Comparison of ENCODE assay signal across 8 mouse cellular contexts in genomic region chr13:23543965-23544786, GRCm38 (mm10). TPM values are rescaled to one million over a fixed set of nuclear protein-coding genes. Genes with fewer than 3 reads are reported as not detected.
DNase-seq lines count a peak whose midpoint lies in the region; ATAC-seq and TF ChIP-seq lines count a peak whose summit lies in the region.

Hist1h3f (plus strand) TSS chr13:23544052.

- H3K9ac ChIP-seq in lung, embryonic 15.5 days, result peak within 1 kb of the TSS; percentile 58

- TF ChIP-seq CTCF in cerebellum, adult 2 months (IDR thresholded peaks at IDR 0.05; ENCODE audit: borderline replicate concordance, insufficient read depth, low read depth, low read length), result no peak

- H3K4me1 ChIP-seq in cerebellum, adult 2 months (ENCODE audit: control insufficient read depth, insufficient read depth, low read length), result no peaks in the 10 kb centered on the region
- peaks cover 3% of the 10 kb centered on the region; the same call in 1 of the 2 replicates for H3K4me1 ChIP-seq in lung, embryonic 15.5 days

- peak within 1 kb of the TSS; percentile 64 for H3K4me3 ChIP-seq in cerebellum, adult 2 months (replicated peaks; ENCODE audit: insufficient read depth, low read depth, low read length)
- peak within 1 kb of the TSS; percentile 49 for H3K4me3 ChIP-seq in lung, embryonic 15.5 days

- peak; percentile 89 for DNase-seq in NIH3T3 (ENCODE audit: low read depth)
- peak; percentile 82 to 92 for DNase-seq in cerebellum, adult 2 months
- DNase-seq in forelimb bud, embryonic 11.5 days (ENCODE audit: low read depth, low spot score), result peak; percentile 97
- DNase-seq in layer of hippocampus, adult 9-10 months (ENCODE audit: low spot score), result peak; percentile 94
- DNase-seq in retina, embryonic 14.5 days (ENCODE audit: low spot score), result peak; percentile 98
- DNase-seq in thymus, postnatal 4 days, result peak; percentile 76

- peak within 1 kb of the TSS; percentile 67 for H3K4me2 ChIP-seq in lung, embryonic 15.5 days

- H3K27ac ChIP-seq in cerebellum, adult 2 months (ENCODE audit: insufficient read depth, low read length), result peak within 1 kb of the TSS; percentile 86; the same call in 1 of the 2 replicates
- peak within 1 kb of the TSS; percentile 93 for H3K27ac ChIP-seq in lung, embryonic 15.5 days

- peak; percentile 77 to 86 for ATAC-seq in hematopoietic stem cell, adult 5-6 weeks (replicated peaks in 1 of 2; ENCODE audit: insufficient read depth in 1 of 2, low FRiP score in 2 of 2, low TSS enrichment in 1 of 2, low read depth in 1 of 2, poor library complexity in 2 of 2, severe bottlenecking in 2 of 2)
- peak; percentile 92 for ATAC-seq in lung, embryonic 15.5 days (ENCODE audit: borderline replicate concordance, extremely low read depth, low FRiP score, low TSS enrichment)

- no peaks in the 10 kb centered on the region for H3K36me3 ChIP-seq in lung, embryonic 15.5 days

- no peaks in the 10 kb centered on the region for H3K27me3 ChIP-seq in cerebellum, adult 2 months (ENCODE audit: control insufficient read depth, insufficient read depth, low read length)
- H3K27me3 ChIP-seq in lung, embryonic 15.5 days, result no peaks in the 10 kb centered on the region

- under 1% methylated on average over 29 of the region's 45 CpGs for WGBS in cerebellum, adult 2 months
- WGBS in lung, embryonic 15.5 days, result under 1% methylated on average over 24 of the region's 45 CpGs

- H3K9me3 ChIP-seq in lung, embryonic 15.5 days, result no peaks in the 10 kb centered on the region

- TF ChIP-seq POLR2A in cerebellum, adult 2 months (IDR thresholded peaks at IDR 0.05; ENCODE audit: borderline replicate concordance, insufficient read depth, low read length), result peak; percentile 84; the same call in 1 of the 2 replicates

RNA-seq across cellular contexts. Expression of gene Hist1h3f, which starts in this region (rescaled TPM):
- 0.32 and 0.33 TPM in 2 replicates for polyA plus RNA-seq in cerebellum, adult 2 months (2012; rRNA removed)
- 45.4 and 80.4 TPM in 2 replicates for total RNA-seq in hematopoietic stem cell, adult 5-6 weeks (2017)
- polyA plus RNA-seq in lung, embryonic 15.5 days (2015; fragmentation: Nextera tagmentation; extraction: Ambion mirVana), result 0.75 and 1.5 TPM in 2 replicates

Comparison
In these comparisons a context has a peak if more than half of its experiments do, and no peak if none do; other contexts are left out.
1. Peak in every context shown above with its lines: DNase-seq, ATAC-seq, H3K4me3 ChIP-seq and H3K27ac ChIP-seq.
2. Peak in DNase-seq, H3K4me3 ChIP-seq and H3K27ac ChIP-seq in cerebellum, adult 2 months; RNA of the gene not detected or under 1 TPM.